Mouse (Mus musculus) T-helper 2 cell (primary cell): Measurements from ENCODE around the gene Clec16a.

Experiments
- in situ Hi-C: fragments of 300-600 bp; cut with MboI, MseI; formaldehyde crosslinking; loops from one replicate; pipeline ENCODE4 v1.15.1; 2025; ENCODE audit warnings: high pct_unique_total_duplicates

The Clec16a gene

GRCm38 (mm10) chr16:10713441-10714239, 168.5 kb downstream of the Clec16a start:
- in situ Hi-C loops = loop anchor here (25.0 kb wide), 1 partner anchor 1876 kb away; the partner anchor contains the start of gene 1810013L24Rik

GRCm38 (mm10) chr16:10715211-10715610, 170.1 kb downstream of the Clec16a start:
- in situ Hi-C loops = loop anchor here (25.0 kb wide), 1 partner anchor 1878 kb away; the partner anchor contains the start of gene 1810013L24Rik

GRCm38 (mm10) chr16:10715632-10716031, 170.5 kb downstream of the Clec16a start:
- in situ Hi-C loops = loop anchor here (25.0 kb wide), 1 partner anchor 1878 kb away; the partner anchor contains the start of gene 1810013L24Rik

- in situ Hi-C loops = loop anchor here (25.0 kb wide), 1 partner anchor 1879 kb away; the partner anchor contains the start of gene 1810013L24Rik
Measured at GRCm38 (mm10) chr16:10716696-10717095, 171.6 kb downstream of the Clec16a start.

- in situ Hi-C loops = loop anchor here (5.0 to 25.0 kb wide), 2 partner anchors 83 to 1883 kb away; partner anchors contain the start of gene 1810013L24Rik
Measured at GRCm38 (mm10) chr16:10719971-10720370, 174.8 kb downstream of the Clec16a start.

- in situ Hi-C loops = loop anchor here (5.0 to 25.0 kb wide), 2 partner anchors 86 to 1886 kb away; partner anchors contain the start of gene 1810013L24Rik
Measured at GRCm38 (mm10) chr16:10722882-10723544, 177.9 kb downstream of the Clec16a start.

GRCm38 (mm10) chr16:10723816-10724647, 178.9 kb downstream of the Clec16a start:
- in situ Hi-C loops = loop anchor here (5.0 to 25.0 kb wide), 2 partner anchors 87 to 1887 kb away; partner anchors contain the start of gene 1810013L24Rik

- in situ Hi-C loops = no loop called here
Measured at GRCm38 (mm10) chr16:10725156-10725555, 180.0 kb downstream of the Clec16a start.

GRCm38 (mm10) chr16:10727630-10728029, 182.5 kb downstream of the Clec16a start:
- in situ Hi-C loops = no loop called here

- in situ Hi-C loops = no loop called here
Measured at GRCm38 (mm10) chr16:10728886-10729285, 183.7 kb downstream of the Clec16a start.

GRCm38 (mm10) chr16:10730941-10731340, 185.8 kb downstream of the Clec16a start:
- in situ Hi-C loops = no loop called here

GRCm38 (mm10) chr16:10731785-10732184, 186.6 kb downstream of the Clec16a start:
- in situ Hi-C loops = no loop called here

- in situ Hi-C loops = no loop called here
Measured at GRCm38 (mm10) chr16:10732421-10732820, 187.3 kb downstream of the Clec16a start.

- in situ Hi-C loops = no loop called here
Measured at GRCm38 (mm10) chr16:10735781-10736180, 190.6 kb downstream of the Clec16a start.

GRCm38 (mm10) chr16:10736364-10736763, 191.2 kb downstream of the Clec16a start:
- in situ Hi-C loops = no loop called here

- in situ Hi-C loops = no loop called here
Measured at GRCm38 (mm10) chr16:10737571-10737970, 192.4 kb downstream of the Clec16a start.

GRCm38 (mm10) chr16:10738866-10739265, 193.7 kb downstream of the Clec16a start:
- in situ Hi-C loops = no loop called here

GRCm38 (mm10) chr16:10739854-10740398, 194.8 kb downstream of the Clec16a start:
- in situ Hi-C loops = loop anchor here (5.0 kb wide), 2 partner anchors 38 to 42 kb away; no protein-coding TSS in a partner anchor

- in situ Hi-C loops = loop anchor here (5.0 kb wide), 2 partner anchors 39 to 41 kb away; no protein-coding TSS in a partner anchor
Measured at GRCm38 (mm10) chr16:10741082-10741481, 195.9 kb downstream of the Clec16a start.

GRCm38 (mm10) chr16:10749226-10749625, 204.1 kb downstream of the Clec16a start:
- in situ Hi-C loops = no loop called here

- in situ Hi-C loops = no loop called here
Measured at GRCm38 (mm10) chr16:10749824-10750223, 204.7 kb downstream of the Clec16a start.
